Mouse (Mus musculus) ES-Bruce4 (cell line): Measurements from ENCODE around the gene Efcab11. TPM values are rescaled to one million over a fixed set of nuclear protein-coding genes. Genes with fewer than 3 reads are reported as not detected.

Experiments
- H3K27ac ChIP-seq: 2 replicates; pipeline ENCODE4 v1.5.1; 2012; ENCODE audit warnings: low read length, inconsistent platforms; ENCODE audit not compliant: insufficient read depth
- H3K27me3 ChIP-seq: 2 replicates; pipeline ENCODE4 v1.6.1; 2012; ENCODE audit warnings: mild to moderate bottlenecking, low read length, inconsistent platforms; ENCODE audit not compliant: control insufficient read depth, poor library complexity, insufficient read depth, severe bottlenecking
- H3K36me3 ChIP-seq: 2 replicates; pipeline ENCODE4 v1.6.1; 2012; ENCODE audit warnings: inconsistent platforms, mild to moderate bottlenecking, low read length, moderate library complexity; ENCODE audit not compliant: control insufficient read depth, poor library complexity, insufficient read depth, severe bottlenecking
- H3K4me1 ChIP-seq: one replicate; pipeline ENCODE4 v1.8.1; 2011; ENCODE audit warnings: low read length; ENCODE audit not compliant: control insufficient read depth, insufficient read depth
- H3K4me3 ChIP-seq: 2 replicates; pipeline ENCODE4 v1.5.1; 2011; ENCODE audit warnings: low read depth, mild to moderate bottlenecking, low read length
- H3K9ac ChIP-seq: 2 replicates; pipeline ENCODE4 v1.6.1; 2012; ENCODE audit warnings: low read depth, mild to moderate bottlenecking, inconsistent platforms; ENCODE audit not compliant: poor library complexity, severe bottlenecking
- H3K9me3 ChIP-seq: replicated peaks from 2 replicates; pipeline ENCODE4 v1.6.1; 2012; ENCODE audit warnings: mild to moderate bottlenecking, low read length, inconsistent platforms; ENCODE audit not compliant: control insufficient read depth, poor library complexity, insufficient read depth, severe bottlenecking
- CTCF ChIP-seq: IDR thresholded peaks from one replicate; pipeline ENCODE4 v1.8.1; 2011; ENCODE audit warnings: low read depth, low read length
- EP300 ChIP-seq: IDR thresholded peaks from 2 replicates; pipeline ENCODE4 v1.6.1; 2011; ENCODE audit warnings: low read depth, low read length; ENCODE audit not compliant: insufficient read depth
- POLR2A ChIP-seq: IDR thresholded peaks from one replicate; pipeline ENCODE4 v1.8.1; 2011; ENCODE audit warnings: low read length; ENCODE audit not compliant: insufficient read depth
- polyA plus RNA-seq: library from polyadenylated mRNA; stranded (reverse); fragments of >200 nt; gene quantifications from 2 replicates; pipeline ENCODE4 v1.2.4, GENCODE M21; 2011; ENCODE audit warnings: low read depth; ENCODE audit not compliant: missing spikeins, insufficient read depth, insufficient read length

Efcab11 gene
- polyA plus RNA-seq, 1 experiment: 8.4 TPM

- Histone ChIP-seq H3K9me3 (no peaks in the 10 kb centered on the region), H3K27ac (no peak overlapping the region), H3K4me3 (no peak overlapping the region), H3K4me1 (no peaks in the 10 kb centered on the region), H3K27me3 (no peaks in the 10 kb centered on the region), H3K9ac (no peak overlapping the region), H3K36me3 (no peaks in the 10 kb centered on the region)
- no peak for TF ChIP-seq CTCF
- TF ChIP-seq POLR2A: no peak
- TF ChIP-seq EP300: no peak
Measured at GRCm38 (mm10) chr12:99702248-99702647, 182.0 kb downstream of the Efcab11 start.

GRCm38 (mm10) chr12:99700380-99700779 is 183.9 kb downstream of the Efcab11 start:
- Histone ChIP-seq H3K9me3 (no peaks in the 10 kb centered on the region), H3K36me3 (no peaks in the 10 kb centered on the region), H3K27ac (no peak overlapping the region), H3K9ac (no peak overlapping the region), H3K4me1 (no peaks in the 10 kb centered on the region), H3K4me3 (no peak overlapping the region), H3K27me3 (no peaks in the 10 kb centered on the region)
- TF ChIP-seq EP300 (no peak), CTCF (no peak), POLR2A (no peak)

- no peak overlapping the region for H3K9ac ChIP-seq
- no peak overlapping the region for H3K4me3 ChIP-seq
- no peaks in the 10 kb centered on the region for H3K36me3 ChIP-seq
- H3K27ac ChIP-seq: no peak overlapping the region
- H3K27me3 ChIP-seq: no peaks in the 10 kb centered on the region
- TF ChIP-seq EP300 (no peak), CTCF (no peak), POLR2A (no peak)
- H3K9me3 ChIP-seq: no peaks in the 10 kb centered on the region
- H3K4me1 ChIP-seq: no peaks in the 10 kb centered on the region
Measured at GRCm38 (mm10) chr12:99699379-99700023, 184.7 kb downstream of the Efcab11 start.

- Histone ChIP-seq H3K36me3 (no peaks in the 10 kb centered on the region), H3K27ac (no peak overlapping the region), H3K4me3 (no peak overlapping the region), H3K27me3 (no peaks in the 10 kb centered on the region), H3K9me3 (no peaks in the 10 kb centered on the region), H3K4me1 (no peaks in the 10 kb centered on the region), H3K9ac (no peak overlapping the region)
- TF ChIP-seq EP300 (no peak), POLR2A (no peak), CTCF (no peak)
Measured at GRCm38 (mm10) chr12:99694066-99694465, 190.2 kb downstream of the Efcab11 start.

- no peak overlapping the region for H3K27ac ChIP-seq
- H3K27me3 ChIP-seq: no peaks in the 10 kb centered on the region
- TF ChIP-seq CTCF (no peak), EP300 (no peak), POLR2A (no peak)
- no peak overlapping the region for H3K9ac ChIP-seq
- H3K9me3 ChIP-seq: no peaks in the 10 kb centered on the region
- H3K4me1 ChIP-seq: no peaks in the 10 kb centered on the region
- no peak overlapping the region for H3K4me3 ChIP-seq
- H3K36me3 ChIP-seq: no peaks in the 10 kb centered on the region
Measured at GRCm38 (mm10) chr12:99686418-99686992, 197.7 kb downstream of the Efcab11 start.

GRCm38 (mm10) chr12:99685451-99686100 is 198.7 kb downstream of the Efcab11 start:
- TF ChIP-seq EP300: no peak
- TF ChIP-seq POLR2A: no peak
- no peak for TF ChIP-seq CTCF
- no peaks in the 10 kb centered on the region for H3K27me3 ChIP-seq
- H3K4me3 ChIP-seq: no peak overlapping the region
- no peaks in the 10 kb centered on the region for H3K9me3 ChIP-seq
- no peak overlapping the region for H3K27ac ChIP-seq
- no peaks in the 10 kb centered on the region for H3K4me1 ChIP-seq
- no peak overlapping the region for H3K9ac ChIP-seq
- H3K36me3 ChIP-seq: no peaks in the 10 kb centered on the region
